Mouse (Mus musculus) heart, postnatal 25 days (tissue): ENCODE measurements at regions not wholly inside any gene's neighbourhood (a gene's known extent, or its start where the extent isn't known, plus 50 kb on each side); places are given as distances from the start of the nearest gene placed in this dataset.

Experiments used
- DNase-seq: peaks from one replicate; pipeline ENCODE4 v3.0.0; 2022; ENCODE audit warnings: low spot score
- intact Hi-C: fragments of 180-260 bp; cut with DNase I; formaldehyde crosslinking; loops from one replicate; pipeline ENCODE4 v1.15.1; 2025

- intact Hi-C loops, result no loop called here
- no peak for DNase-seq
Observed at GRCm38 (mm10) chr10:42131798-42132197, 113.6 kb upstream of the Armc2 start.

- no peak for DNase-seq
- intact Hi-C loops, result no loop called here
Observed at GRCm38 (mm10) chr10:42131298-42131697, 113.1 kb upstream of the Armc2 start.

GRCm38 (mm10) chr10:42127865-42128419, 109.7 kb upstream of the Armc2 start:
- intact Hi-C loops, result no loop called here
- no peak for DNase-seq

GRCm38 (mm10) chr10:42126816-42127215, 108.6 kb upstream of the Armc2 start:
- no peak for DNase-seq
- intact Hi-C loops, result no loop called here

GRCm38 (mm10) chr10:42122768-42123635, 104.8 kb upstream of the Armc2 start:
- no peak for DNase-seq
- intact Hi-C loops, result no loop called here

- intact Hi-C loops, result no loop called here
- no peak for DNase-seq
Observed at GRCm38 (mm10) chr10:42121984-42122383, 103.7 kb upstream of the Armc2 start.

- DNase-seq, result no peak
- intact Hi-C loops, result no loop called here
Observed at GRCm38 (mm10) chr10:42119326-42119725, 101.1 kb upstream of the Armc2 start.

GRCm38 (mm10) chr10:42118361-42119188, 100.3 kb upstream of the Armc2 start:
- intact Hi-C loops, result no loop called here
- no peak for DNase-seq

GRCm38 (mm10) chr10:42117523-42117922, 99.3 kb upstream of the Armc2 start:
- no peak for DNase-seq
- intact Hi-C loops, result no loop called here

- intact Hi-C loops, result no loop called here
- DNase-seq, result no peak
Observed at GRCm38 (mm10) chr10:42115920-42116298, 97.7 kb upstream of the Armc2 start.

- intact Hi-C loops, result no loop called here
- DNase-seq, result no peak
Observed at GRCm38 (mm10) chr10:42115224-42115919, 97.1 kb upstream of the Armc2 start.

GRCm38 (mm10) chr10:42110704-42111103, 92.5 kb upstream of the Armc2 start:
- DNase-seq, result no peak

GRCm38 (mm10) chr10:42108294-42109014, 90.2 kb upstream of the Armc2 start:
- intact Hi-C loops, result no loop called here
- no peak for DNase-seq

More at GRCm38 (mm10) chr10:42110704-42111103, 92.5 kb upstream of the Armc2 start:
- intact Hi-C loops, result no loop called here

GRCm38 (mm10) chr10:42107437-42108293, 89.4 kb upstream of the Armc2 start:
- no peak for DNase-seq
- intact Hi-C loops, result no loop called here

- DNase-seq, result peak; percentile 41
- intact Hi-C loops, result no loop called here
Observed at GRCm38 (mm10) chr10:42106611-42107010, 88.4 kb upstream of the Armc2 start.

- intact Hi-C loops, result no loop called here
- DNase-seq, result no peak
Observed at GRCm38 (mm10) chr10:42105083-42105482, 86.8 kb upstream of the Armc2 start.

GRCm38 (mm10) chr10:42102320-42102719, 84.1 kb upstream of the Armc2 start:
- no peak for DNase-seq

GRCm38 (mm10) chr10:42101096-42101495, 82.9 kb upstream of the Armc2 start:
- intact Hi-C loops, result no loop called here

More at GRCm38 (mm10) chr10:42102320-42102719, 84.1 kb upstream of the Armc2 start:
- intact Hi-C loops, result no loop called here

GRCm38 (mm10) chr10:42096924-42097323, 78.7 kb upstream of the Armc2 start:
- intact Hi-C loops, result no loop called here
- DNase-seq, result no peak

More at GRCm38 (mm10) chr10:42101096-42101495, 82.9 kb upstream of the Armc2 start:
- no peak for DNase-seq
